Mouse (Mus musculus): ENCODE measurements around the gene Pctp. TPM values are rescaled to one million over a fixed set of nuclear protein-coding genes. Genes with fewer than 3 reads are reported as not detected.

Gene Pctp
- polyA plus RNA-seq, 1 experiment from 2014 or later: 16.9 TPM

DNA sequence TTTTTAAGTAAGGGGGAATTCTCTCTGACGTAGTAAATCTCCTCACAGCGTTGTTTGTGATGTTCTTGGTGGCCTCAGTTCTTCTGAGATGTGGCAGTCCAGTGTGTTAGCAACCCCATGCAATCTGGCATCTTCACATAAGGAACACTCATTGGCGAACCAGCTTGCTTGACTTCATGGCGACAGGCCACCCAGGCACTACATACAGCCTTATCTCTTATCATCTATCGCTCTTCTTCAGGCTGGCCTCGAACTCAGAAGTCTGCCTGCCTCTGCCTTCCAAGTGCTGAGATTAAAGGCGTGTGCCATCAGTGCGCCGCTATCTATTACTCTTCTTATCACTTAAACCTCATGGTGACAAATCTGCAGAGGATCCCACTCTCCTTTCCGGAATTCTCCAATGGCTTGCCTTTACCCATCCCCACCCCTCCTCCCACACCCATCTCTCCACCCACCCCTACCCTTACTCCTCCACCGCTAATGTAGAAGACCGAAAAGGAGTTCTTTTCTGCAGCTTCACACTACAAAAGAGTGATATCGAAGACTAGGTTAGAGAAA lies 27.2 kb upstream of the Pctp start, which contains the start of gene Tmem100:
Gene Tmem100 (plus strand): TSS at position 508 of the 558 bp plus-strand sequence.
- H3K4me1 ChIP-seq: peaks cover 56% of the 10 kb centered on the region
- whole genome bisulfite sequencing: 57% methylated on average over 13 of the region's 13 CpGs
- H3K27me3 ChIP-seq (replicated peaks; ENCODE audit: low read depth, poor library complexity, severe bottlenecking): peaks cover 31% of the 10 kb centered on the region
- H3K4me3 ChIP-seq: peak within 1 kb of the TSS; percentile 54
- DNase-seq (ENCODE audit: low spot score): no peak
- no peaks in the 10 kb centered on the region for H3K9me3 ChIP-seq
- H3K27ac ChIP-seq (replicated peaks): peak within 1 kb of the TSS; percentile 26
- H3K36me3 ChIP-seq (replicated peaks): no peaks in the 10 kb centered on the region; the same call in 1 of the 2 replicates

DNA sequence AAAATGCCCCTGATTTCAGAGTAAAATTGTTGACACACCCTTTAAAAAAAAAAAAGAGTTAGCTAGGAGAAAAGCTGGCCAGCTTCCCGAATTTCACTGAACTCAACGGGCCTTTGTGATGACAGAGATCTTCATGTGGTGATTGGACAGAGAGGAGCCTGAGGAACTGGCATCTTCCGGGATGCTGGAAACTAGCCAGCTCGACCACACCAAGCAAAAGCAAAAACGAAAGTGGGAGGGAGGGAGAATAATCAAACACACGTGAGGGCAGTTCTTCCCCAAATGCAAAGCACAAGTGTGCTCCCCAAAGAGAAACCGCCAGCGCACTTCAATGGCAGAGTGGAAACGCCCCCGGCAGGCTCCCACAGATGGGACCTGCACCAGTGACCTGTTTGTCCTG lies 26.7 kb upstream of the Pctp start:
- H3K36me3 ChIP-seq (replicated peaks): no peaks in the 10 kb centered on the region
- H3K27me3 ChIP-seq (replicated peaks; ENCODE audit: low read depth, poor library complexity, severe bottlenecking): peaks cover 31% of the 10 kb centered on the region
- DNase-seq (ENCODE audit: low spot score): peak; percentile 46
- WGBS: 45% methylated on average over 10 of the region's 10 CpGs
- H3K27ac ChIP-seq (replicated peaks): 0 out of 2 replicates have a peak overlapping the region, but pooled peaks have one; percentile 0
- no peak overlapping the region for H3K4me3 ChIP-seq
- H3K4me1 ChIP-seq: peaks cover 56% of the 10 kb centered on the region
- H3K9me3 ChIP-seq: no peaks in the 10 kb centered on the region

DNA sequence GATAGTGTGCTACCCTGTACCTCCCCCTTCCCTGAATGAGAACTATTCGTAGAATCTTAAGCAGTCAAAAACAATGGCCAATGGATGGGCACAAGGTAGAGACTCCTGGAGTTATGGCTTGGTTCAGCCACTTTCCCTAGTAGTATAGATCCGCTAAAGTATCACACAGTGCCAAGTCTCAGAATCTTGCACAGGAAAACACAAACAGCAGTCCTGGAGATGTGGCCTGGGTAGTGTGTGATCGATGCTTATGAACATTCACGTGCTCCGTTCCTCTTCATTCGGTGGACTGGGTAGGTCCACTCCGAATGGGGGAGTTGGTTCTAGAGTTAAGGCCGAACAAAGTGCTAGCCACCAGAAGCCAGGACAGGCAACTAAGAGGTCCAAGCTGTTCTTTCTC lies 26.1 kb upstream of the Pctp start:
- Histone ChIP-seq H3K27me3 (replicated peaks; ENCODE audit: low read depth, poor library complexity, severe bottlenecking) (peaks cover 31% of the 10 kb centered on the region), H3K4me3 (no peak overlapping the region), H3K27ac (replicated peaks) (peak overlapping the region; percentile 52; the same call in 1 of the 2 replicates), H3K4me1 (peaks cover 56% of the 10 kb centered on the region), H3K36me3 (replicated peaks) (no peaks in the 10 kb centered on the region), H3K9me3 (no peaks in the 10 kb centered on the region)
- no peak for DNase-seq (ENCODE audit: low spot score)
- 93% methylated on average over 8 of the region's 8 CpGs for WGBS

DNA sequence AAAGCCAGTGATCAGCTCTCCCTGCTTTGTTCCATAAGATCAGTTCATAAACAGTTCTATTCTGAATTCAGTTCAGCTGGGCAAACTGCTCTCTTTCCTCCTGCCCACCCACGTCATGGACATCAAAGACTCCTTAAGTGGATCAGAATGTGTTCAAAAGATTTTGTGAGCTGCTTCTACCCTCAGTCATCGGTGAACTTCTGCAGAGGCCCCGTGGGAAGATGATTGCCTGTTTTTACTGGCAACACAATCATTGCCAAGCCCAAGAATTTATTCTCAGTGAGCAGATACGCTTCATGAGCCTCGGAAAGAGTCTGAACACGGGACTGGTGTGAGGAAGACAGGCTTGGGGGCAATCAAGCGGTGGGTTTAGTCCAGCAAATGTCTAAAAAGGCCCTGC lies 24.5 kb upstream of the Pctp start:
- Histone ChIP-seq H3K27ac (replicated peaks) (no peak overlapping the region; the same call in 1 of the 2 replicates), H3K36me3 (replicated peaks) (no peaks in the 10 kb centered on the region), H3K9me3 (no peaks in the 10 kb centered on the region), H3K4me1 (peaks cover 47% of the 10 kb centered on the region), H3K27me3 (replicated peaks; ENCODE audit: low read depth, poor library complexity, severe bottlenecking) (peaks cover 19% of the 10 kb centered on the region), H3K4me3 (no peak overlapping the region)
- DNase-seq (ENCODE audit: low spot score): no peak
- WGBS: 48% methylated on average over 7 of the region's 7 CpGs

DNA sequence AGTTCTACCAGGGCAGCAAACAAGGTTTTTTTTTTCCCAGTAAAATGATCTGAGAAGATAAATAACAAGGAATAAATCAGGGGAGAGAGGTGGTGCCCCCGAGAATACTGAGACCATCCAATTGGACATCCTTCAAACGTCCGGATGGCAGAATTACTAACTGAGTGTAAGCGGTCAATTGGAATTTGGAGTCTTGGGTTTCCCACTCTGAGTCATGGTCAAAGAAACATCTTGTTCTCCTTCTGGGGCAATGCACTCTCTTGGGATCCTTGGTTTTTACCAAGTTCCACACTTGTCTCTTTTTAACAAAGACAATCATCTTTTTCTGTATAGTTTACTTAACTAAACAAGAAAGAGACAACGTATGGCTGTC lies 24.1 kb upstream of the Pctp start:
- WGBS: 59% methylated on average over 5 of the region's 5 CpGs
- Histone ChIP-seq H3K4me1 (peaks cover 43% of the 10 kb centered on the region), H3K9me3 (no peaks in the 10 kb centered on the region), H3K36me3 (replicated peaks) (no peaks in the 10 kb centered on the region), H3K4me3 (no peak overlapping the region), H3K27ac (replicated peaks) (peak overlapping the region; percentile 7; the same call in 1 of the 2 replicates), H3K27me3 (replicated peaks; ENCODE audit: low read depth, poor library complexity, severe bottlenecking) (peaks cover 15% of the 10 kb centered on the region)
- no peak for DNase-seq (ENCODE audit: low spot score)

- WGBS: 63% methylated on average over 14 of the region's 14 CpGs
- peak overlapping the region; percentile 7; the same call in 1 of the 2 replicates for H3K27ac ChIP-seq (replicated peaks)
- H3K4me1 ChIP-seq: peaks cover 37% of the 10 kb centered on the region
- peaks cover 8% of the 10 kb centered on the region for H3K27me3 ChIP-seq (replicated peaks; ENCODE audit: low read depth, poor library complexity, severe bottlenecking)
- no peak for DNase-seq (ENCODE audit: low spot score)
- no peaks in the 10 kb centered on the region for H3K36me3 ChIP-seq (replicated peaks)
- H3K9me3 ChIP-seq: no peaks in the 10 kb centered on the region
- H3K4me3 ChIP-seq: no peak overlapping the region
Measured at GRCm38 (mm10) chr11:90025891-90026801, 23.5 kb upstream of the Pctp start.

- Histone ChIP-seq H3K36me3 (replicated peaks) (no peaks in the 10 kb centered on the region), H3K9me3 (no peaks in the 10 kb centered on the region), H3K4me3 (no peak overlapping the region), H3K27ac (replicated peaks) (no peak overlapping the region), H3K4me1 (peaks cover 7% of the 10 kb centered on the region), H3K27me3 (replicated peaks; ENCODE audit: low read depth, poor library complexity, severe bottlenecking) (no peaks in the 10 kb centered on the region)
- 24% methylated on average over 7 of the region's 7 CpGs for WGBS
- no peak for DNase-seq (ENCODE audit: low spot score)
Measured at GRCm38 (mm10) chr11:90019161-90019560, 16.5 kb upstream of the Pctp start.

- H3K4me3 ChIP-seq: no peak overlapping the region
- 39% methylated on average over 7 of the region's 7 CpGs for WGBS
- no peaks in the 10 kb centered on the region for H3K9me3 ChIP-seq
- H3K27ac ChIP-seq (replicated peaks): 0 out of 2 replicates have a peak overlapping the region, but pooled peaks have one; percentile 3
- H3K27me3 ChIP-seq (replicated peaks; ENCODE audit: low read depth, poor library complexity, severe bottlenecking): no peaks in the 10 kb centered on the region
- peaks cover 7% of the 10 kb centered on the region for H3K4me1 ChIP-seq
- DNase-seq (ENCODE audit: low spot score): peak; percentile 42
- no peaks in the 10 kb centered on the region for H3K36me3 ChIP-seq (replicated peaks)
Measured at GRCm38 (mm10) chr11:90015281-90015680, 12.6 kb upstream of the Pctp start.

- WGBS: 88% methylated on average over 6 of the region's 6 CpGs
Measured at GRCm38 (mm10) chr11:90013657-90014056, 11.0 kb upstream of the Pctp start.

DNA sequence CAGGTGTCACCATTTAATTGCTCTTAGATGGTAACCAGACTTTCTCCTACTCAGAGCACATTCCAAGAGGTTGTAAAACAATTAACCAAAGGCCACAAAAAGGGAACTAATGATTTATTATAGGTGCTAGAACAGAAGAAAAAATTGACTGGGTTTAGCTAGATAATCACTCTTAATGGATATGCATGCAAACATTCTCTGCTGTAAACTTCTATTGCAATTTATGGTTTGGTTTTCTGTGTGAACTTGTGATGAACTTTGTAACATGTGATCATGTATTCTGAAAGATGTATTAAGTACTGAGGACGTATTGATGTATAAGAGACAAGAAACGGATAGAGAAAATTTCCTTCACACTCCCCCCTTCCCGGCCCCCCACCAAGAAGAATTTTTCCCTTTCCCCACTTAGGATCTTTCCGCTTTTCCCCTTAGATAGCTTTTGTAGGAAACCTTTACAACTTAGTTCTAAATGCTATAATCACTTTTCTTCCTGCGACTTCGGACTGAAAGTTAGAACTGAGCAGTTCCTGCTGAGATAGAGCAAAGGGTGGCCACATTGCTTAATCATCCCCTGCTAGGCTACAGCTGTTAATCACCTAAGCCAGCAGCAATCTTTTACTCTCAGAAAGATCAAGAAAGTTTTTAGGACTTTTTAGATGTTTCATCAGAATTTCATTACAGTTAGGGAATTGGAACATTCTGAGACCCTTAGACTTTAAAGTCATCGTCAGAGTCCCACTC lies 5.3 kb upstream of the Pctp start:
- DNase-seq (ENCODE audit: low spot score): no peak
- no peaks in the 10 kb centered on the region for H3K9me3 ChIP-seq
- no peak overlapping the region for H3K27ac ChIP-seq (replicated peaks)
- 52% methylated on average over 7 of the region's 7 CpGs for WGBS
- H3K36me3 ChIP-seq (replicated peaks): no peaks in the 10 kb centered on the region
- H3K4me1 ChIP-seq: no peaks in the 10 kb centered on the region
- H3K27me3 ChIP-seq (replicated peaks; ENCODE audit: low read depth, poor library complexity, severe bottlenecking): 0 out of 2 replicates have a peak, but pooled peaks cover 4% of the 10 kb centered on the region
- H3K4me3 ChIP-seq: no peak overlapping the region

More at GRCm38 (mm10) chr11:90013657-90014056, 11.0 kb upstream of the Pctp start:
- H3K4me1 ChIP-seq: peaks cover 7% of the 10 kb centered on the region
- DNase-seq (ENCODE audit: low spot score): no peak
- H3K27me3 ChIP-seq (replicated peaks; ENCODE audit: low read depth, poor library complexity, severe bottlenecking): 0 out of 2 replicates have a peak, but pooled peaks cover 4% of the 10 kb centered on the region
- H3K4me3 ChIP-seq: no peak overlapping the region
- H3K9me3 ChIP-seq: no peaks in the 10 kb centered on the region
- H3K36me3 ChIP-seq (replicated peaks): no peaks in the 10 kb centered on the region
- no peak overlapping the region for H3K27ac ChIP-seq (replicated peaks)

DNA sequence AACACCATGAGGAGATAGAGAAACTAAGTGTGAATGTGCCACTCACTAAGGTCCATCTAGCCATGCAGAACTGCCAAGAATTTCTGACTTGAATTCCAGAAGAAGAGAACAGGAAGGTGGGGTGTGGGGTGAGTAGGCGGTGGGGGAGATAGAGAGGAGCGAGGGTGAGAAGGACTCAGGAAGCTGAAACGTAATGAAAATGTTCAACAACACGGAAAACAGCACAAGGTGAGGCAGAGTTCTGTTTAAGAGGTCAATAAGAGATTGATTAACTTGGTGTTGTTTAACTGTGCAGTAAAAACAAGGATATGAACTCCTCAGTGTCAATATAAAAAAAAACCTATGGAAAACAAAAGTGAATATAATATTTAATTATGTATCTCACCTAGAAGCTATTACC lies 3.4 kb upstream of the Pctp start:
- WGBS: 78% methylated on average over 4 of the region's 4 CpGs
- DNase-seq (ENCODE audit: low spot score): no peak
- peaks cover 8% of the 10 kb centered on the region for H3K4me1 ChIP-seq
- H3K27me3 ChIP-seq (replicated peaks; ENCODE audit: low read depth, poor library complexity, severe bottlenecking): 0 out of 2 replicates have a peak, but pooled peaks cover 4% of the 10 kb centered on the region
- H3K9me3 ChIP-seq: no peaks in the 10 kb centered on the region
- H3K36me3 ChIP-seq (replicated peaks): no peaks in the 10 kb centered on the region
- no peak overlapping the region for H3K27ac ChIP-seq (replicated peaks)
- no peak overlapping the region for H3K4me3 ChIP-seq

DNA sequence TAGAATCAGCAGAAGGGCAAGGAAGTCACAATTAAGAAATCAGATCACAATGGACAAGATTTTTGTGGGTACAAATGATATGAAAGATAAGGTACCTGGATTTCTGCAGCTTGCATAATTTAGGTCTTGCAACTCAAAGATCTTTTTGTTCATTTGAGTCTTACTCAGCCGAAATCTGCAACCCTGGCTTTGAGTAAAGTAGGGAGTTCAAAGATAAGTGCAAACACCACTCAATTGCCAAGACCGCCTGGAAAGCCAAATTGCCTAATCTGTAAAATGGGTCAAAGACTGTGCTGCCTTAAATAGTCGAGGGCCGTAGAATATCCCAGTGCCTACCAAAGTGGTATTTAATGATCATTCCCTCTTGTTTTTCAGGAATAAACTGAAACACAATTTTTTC lies 692 bp upstream of the Pctp start:
- Histone ChIP-seq H3K4me3 (no peak overlapping the region; the same call in 1 of the 2 replicates), H3K4me1 (peaks cover 8% of the 10 kb centered on the region), H3K27me3 (replicated peaks; ENCODE audit: low read depth, poor library complexity, severe bottlenecking) (no peaks in the 10 kb centered on the region), H3K36me3 (replicated peaks) (no peaks in the 10 kb centered on the region), H3K9me3 (no peaks in the 10 kb centered on the region), H3K27ac (replicated peaks) (no peak overlapping the region)
- no peak for DNase-seq (ENCODE audit: low spot score)
- WGBS: 92% methylated on average over 4 of the region's 4 CpGs
